Mouse (Mus musculus): Measurements from ENCODE around the gene Zfp638. TPM values are rescaled to one million over a fixed set of nuclear protein-coding genes. Genes with fewer than 3 reads are reported as not detected.

Gene Zfp638
- polyA plus RNA-seq (2012; rRNA removed) (7.4 and 14.0 TPM in 2 replicates), polyA plus RNA-seq (2014; fragmentation: Nextera tagmentation; extraction: Ambion mirVana) (18.6 and 19.3 TPM in 2 replicates)

DNA sequence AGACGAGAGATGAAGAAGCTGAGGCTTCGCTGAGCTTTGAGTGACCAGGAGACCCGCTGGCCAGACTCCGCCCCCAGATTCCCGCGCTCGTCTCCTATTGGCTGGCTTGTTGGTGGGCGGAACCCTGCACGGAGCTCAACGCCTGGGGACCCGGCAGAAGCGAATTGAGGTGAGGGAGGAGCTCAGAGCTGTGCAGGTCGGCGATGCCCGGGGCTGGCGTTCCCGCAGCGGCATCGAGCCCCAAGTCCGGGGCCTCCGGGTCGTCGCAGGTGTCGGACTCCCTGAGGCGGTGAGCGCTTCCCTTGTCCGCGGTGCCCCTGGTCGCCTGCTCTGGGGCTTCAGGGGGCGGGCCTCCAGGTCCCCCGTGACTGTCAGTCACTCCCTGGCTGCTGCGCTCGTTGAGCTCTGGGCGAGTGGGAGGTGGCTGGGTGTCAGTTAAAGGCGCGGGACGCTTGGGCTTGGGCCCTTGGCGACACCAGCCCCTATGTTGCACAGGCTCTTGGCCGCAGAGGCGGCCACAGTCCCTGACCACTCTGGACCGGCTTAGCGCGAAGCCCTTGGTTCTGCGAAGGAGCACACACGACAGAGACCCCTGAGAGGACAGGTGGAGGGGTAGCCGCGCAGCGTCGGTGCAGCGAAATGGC lies at the start of gene Zfp638:
Gene Zfp638, plus strand, starts transcription at position 156 of the 644 bp plus-strand sequence.
- no peak within 1 kb of the TSS for H3K27ac ChIP-seq
- H3K4me2 ChIP-seq (ENCODE audit: low read depth): peak within 1 kb of the TSS; percentile 99
- H3K9ac ChIP-seq (replicated peaks): peak within 1 kb of the TSS; percentile 71
- WGBS (ENCODE audit: insufficient replicate concordance): under 1% methylated on average over 50 of the region's 50 CpGs
- ATAC-seq (ENCODE audit: insufficient read depth) (peak; percentile 96), DNase-seq (ENCODE audit: low read depth in 3 of 3, low spot score in 3 of 3) (peak; percentile 77 to 79 (median 78))
- H3K4me3 ChIP-seq (ENCODE audit: insufficient read depth in 1 of 2, low read depth in 2 of 2, low read length in 2 of 2): peak within 1 kb of the TSS; percentile 61 to 64
- TF ChIP-seq EP300 (IDR thresholded peaks at IDR 0.05; ENCODE audit: low read depth) (no peak), CTCF (IDR thresholded peaks at IDR 0.05; ENCODE audit: low read depth) (no peak)
- no peaks in the 10 kb centered on the region for H3K27me3 ChIP-seq (ENCODE audit: control insufficient read depth, insufficient read depth, low read length)
- no peaks in the 10 kb centered on the region for H3K9me3 ChIP-seq (ENCODE audit: control insufficient read depth, low read length)
- no peaks in the 10 kb centered on the region for H3K36me3 ChIP-seq (replicated peaks; ENCODE audit: control insufficient read depth, insufficient read depth, low read depth)
- H3K4me1 ChIP-seq (replicated peaks; ENCODE audit: control insufficient read depth in 2 of 2, insufficient read depth in 2 of 2, low read length in 1 of 2): peaks cover 5 to 8% of the 10 kb centered on the region in 2 experiments

DNA sequence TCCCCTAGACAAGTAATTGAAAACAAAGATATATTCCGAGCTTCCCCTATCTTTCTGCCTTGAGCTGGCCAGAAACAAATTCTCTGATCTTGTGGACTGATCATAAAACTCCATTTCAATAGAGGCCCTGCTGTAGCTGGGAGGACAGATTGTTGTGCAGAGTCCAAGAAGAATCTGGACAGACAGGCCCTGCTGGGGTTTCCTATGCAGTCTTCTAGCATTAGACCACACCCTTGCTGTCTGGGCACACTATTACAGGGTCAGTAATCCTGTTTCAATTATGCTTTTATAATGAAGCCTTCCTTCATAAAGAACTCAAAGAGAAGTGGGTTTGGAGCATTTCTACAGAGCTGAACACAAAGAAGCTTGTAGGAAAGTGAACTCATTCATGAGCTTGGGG lies 47.9 kb upstream of the Zfp638 start:
- WGBS (ENCODE audit: insufficient replicate concordance): 52% methylated on average over 1 of the region's 1 CpGs
- Histone ChIP-seq H3K4me2 (ENCODE audit: low read depth) (no peak overlapping the region), H3K9me3 (ENCODE audit: control insufficient read depth, low read length) (no peaks in the 10 kb centered on the region), H3K4me1 (replicated peaks; ENCODE audit: control insufficient read depth in 2 of 2, insufficient read depth in 2 of 2, low read length in 1 of 2) (no peaks in the 10 kb centered on the region), H3K27me3 (ENCODE audit: control insufficient read depth, insufficient read depth, low read length) (no peaks in the 10 kb centered on the region), H3K4me3 (ENCODE audit: insufficient read depth in 1 of 2, low read depth in 2 of 2, low read length in 2 of 2) (no peak overlapping the region), H3K9ac (replicated peaks) (no peak overlapping the region), H3K36me3 (replicated peaks; ENCODE audit: control insufficient read depth, insufficient read depth, low read depth) (no peaks in the 10 kb centered on the region), H3K27ac (no peak overlapping the region)
- ATAC-seq (ENCODE audit: insufficient read depth): no peak
- no peak for DNase-seq (ENCODE audit: low read depth in 3 of 3, low spot score in 3 of 3)
- TF ChIP-seq EP300 (IDR thresholded peaks at IDR 0.05; ENCODE audit: low read depth) (no peak), CTCF (IDR thresholded peaks at IDR 0.05; ENCODE audit: low read depth) (no peak)

DNA sequence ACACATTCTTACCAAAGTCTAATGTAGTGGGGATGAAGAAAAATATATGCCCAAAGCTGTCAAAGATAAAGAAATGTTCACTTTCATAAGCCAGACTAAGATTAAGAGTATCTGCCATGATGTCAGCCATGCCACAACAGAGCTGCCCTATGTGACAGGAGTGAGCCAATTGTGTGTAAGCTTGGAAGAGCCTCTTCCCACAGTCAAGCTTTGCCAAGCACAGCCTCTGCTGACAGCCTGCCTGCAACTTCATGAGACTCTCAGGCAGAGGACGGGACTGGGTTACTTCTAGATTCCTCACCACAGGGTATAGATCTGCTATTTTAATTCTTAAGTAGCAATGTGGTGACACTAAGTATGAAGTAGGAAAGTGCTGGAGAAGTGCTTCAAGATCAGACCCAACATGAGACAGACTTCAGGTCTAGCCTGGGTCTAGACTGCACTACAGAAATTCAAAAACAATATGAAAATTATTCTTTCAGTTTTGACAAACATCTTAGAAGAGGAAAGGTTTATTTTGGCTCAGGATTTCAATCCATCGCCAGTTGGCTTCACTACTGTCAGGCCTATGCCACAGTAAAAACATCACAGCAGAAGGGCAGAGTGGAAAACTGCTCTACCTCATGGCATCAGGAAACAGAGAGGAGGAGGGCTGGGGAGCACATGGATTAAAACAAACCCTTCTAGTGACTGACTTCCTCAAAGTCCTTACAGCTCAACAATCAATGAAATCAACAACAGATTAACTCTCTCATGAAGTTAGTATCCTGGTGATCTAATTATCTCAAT lies 46.0 kb upstream of the Zfp638 start:
- Histone ChIP-seq H3K27me3 (ENCODE audit: control insufficient read depth, insufficient read depth, low read length) (no peaks in the 10 kb centered on the region), H3K9ac (replicated peaks) (no peak overlapping the region), H3K4me3 (ENCODE audit: insufficient read depth in 1 of 2, low read depth in 2 of 2, low read length in 2 of 2) (no peak overlapping the region), H3K4me1 (replicated peaks; ENCODE audit: control insufficient read depth in 2 of 2, insufficient read depth in 2 of 2, low read length in 1 of 2) (no peaks in the 10 kb centered on the region), H3K9me3 (ENCODE audit: control insufficient read depth, low read length) (no peaks in the 10 kb centered on the region), H3K4me2 (ENCODE audit: low read depth) (no peak overlapping the region), H3K27ac (no peak overlapping the region), H3K36me3 (replicated peaks; ENCODE audit: control insufficient read depth, insufficient read depth, low read depth) (no peaks in the 10 kb centered on the region)
- no peak for DNase-seq (ENCODE audit: low read depth in 3 of 3, low spot score in 3 of 3)
- TF ChIP-seq EP300 (IDR thresholded peaks at IDR 0.05; ENCODE audit: low read depth) (no peak), CTCF (IDR thresholded peaks at IDR 0.05; ENCODE audit: low read depth) (no peak)
- 63% methylated on average over 2 of the region's 2 CpGs for WGBS (ENCODE audit: insufficient replicate concordance)
- ATAC-seq (ENCODE audit: insufficient read depth): no peak

DNA sequence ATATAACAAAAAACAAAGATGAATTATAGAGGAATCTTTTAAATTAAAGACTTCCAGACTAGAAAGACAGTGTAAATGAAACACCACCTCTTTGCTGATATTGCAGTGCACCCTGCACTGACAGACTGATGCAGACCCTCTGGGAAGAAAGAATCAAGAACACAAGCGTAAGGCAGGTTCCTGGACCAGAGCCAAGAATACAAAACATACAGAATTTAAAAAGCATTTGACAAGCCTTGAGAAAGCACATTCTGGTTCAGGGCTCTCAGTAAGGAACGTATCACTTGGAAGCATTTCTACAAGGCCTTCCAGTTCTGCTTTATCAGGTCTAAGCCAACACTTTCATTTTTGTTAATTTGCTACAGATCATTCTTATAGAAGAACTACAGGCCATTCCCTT lies 45.1 kb upstream of the Zfp638 start:
- no peak for ATAC-seq (ENCODE audit: insufficient read depth)
- Histone ChIP-seq H3K9ac (replicated peaks) (no peak overlapping the region), H3K27me3 (ENCODE audit: control insufficient read depth, insufficient read depth, low read length) (no peaks in the 10 kb centered on the region), H3K4me3 (ENCODE audit: insufficient read depth in 1 of 2, low read depth in 2 of 2, low read length in 2 of 2) (no peak overlapping the region), H3K36me3 (replicated peaks; ENCODE audit: control insufficient read depth, insufficient read depth, low read depth) (no peaks in the 10 kb centered on the region), H3K27ac (no peak overlapping the region), H3K4me2 (ENCODE audit: low read depth) (no peak overlapping the region), H3K4me1 (replicated peaks; ENCODE audit: control insufficient read depth in 2 of 2, insufficient read depth in 2 of 2, low read length in 1 of 2) (no peaks in the 10 kb centered on the region), H3K9me3 (ENCODE audit: control insufficient read depth, low read length) (no peaks in the 10 kb centered on the region)
- DNase-seq (ENCODE audit: low read depth in 3 of 3, low spot score in 3 of 3): no peak
- 64% methylated on average over 2 of the region's 2 CpGs for WGBS (ENCODE audit: insufficient replicate concordance)
- TF ChIP-seq EP300 (IDR thresholded peaks at IDR 0.05; ENCODE audit: low read depth) (no peak), CTCF (IDR thresholded peaks at IDR 0.05; ENCODE audit: low read depth) (no peak)

Data from liver, embryonic 14.5 days (tissue).